Mouse (Mus musculus) bone marrow macrophage, adult 2 months (primary cell): ENCODE measurements at regions not wholly inside any gene's neighbourhood (a gene's known extent, or its start where the extent isn't known, plus 50 kb on each side); places are given as distances from the start of the nearest gene placed in this dataset.

Experiments used
- CTCF ChIP-seq: IDR thresholded peaks from 2 replicates; pipeline ENCODE4 v1.5.1; 2012; ENCODE audit warnings: low read depth, mild to moderate bottlenecking, low read length, moderate library complexity
- POLR2A ChIP-seq: IDR thresholded peaks from 2 replicates; pipeline ENCODE4 v1.6.1; 2012; ENCODE audit warnings: mild to moderate bottlenecking, low read depth, low read length, borderline replicate concordance

DNA sequence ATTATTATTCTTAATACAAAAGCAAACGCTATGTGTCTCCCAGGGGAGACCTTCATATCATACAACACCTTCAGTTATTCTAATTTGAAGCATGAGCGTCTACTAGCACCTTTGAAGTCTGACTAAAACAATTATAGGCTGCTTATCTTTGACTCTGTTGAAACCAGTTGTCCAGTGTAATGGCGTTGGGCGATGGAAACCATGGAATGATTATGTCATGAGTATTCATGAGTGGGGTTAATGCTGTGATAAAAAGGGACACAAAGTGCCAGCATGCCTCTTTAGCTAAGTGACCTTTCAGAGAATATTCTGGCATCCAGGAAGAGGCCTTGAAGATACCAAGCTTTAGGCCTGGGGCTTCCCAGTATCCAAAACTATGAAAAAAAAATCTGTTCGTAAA lies 53.6 kb upstream of the Tent5a start:
- TF ChIP-seq CTCF: no peak
- TF ChIP-seq POLR2A: no peak
